Mouse (Mus musculus): ENCODE data around the gene 0610030E20Rik.

0610030E20Rik gene

DNA sequence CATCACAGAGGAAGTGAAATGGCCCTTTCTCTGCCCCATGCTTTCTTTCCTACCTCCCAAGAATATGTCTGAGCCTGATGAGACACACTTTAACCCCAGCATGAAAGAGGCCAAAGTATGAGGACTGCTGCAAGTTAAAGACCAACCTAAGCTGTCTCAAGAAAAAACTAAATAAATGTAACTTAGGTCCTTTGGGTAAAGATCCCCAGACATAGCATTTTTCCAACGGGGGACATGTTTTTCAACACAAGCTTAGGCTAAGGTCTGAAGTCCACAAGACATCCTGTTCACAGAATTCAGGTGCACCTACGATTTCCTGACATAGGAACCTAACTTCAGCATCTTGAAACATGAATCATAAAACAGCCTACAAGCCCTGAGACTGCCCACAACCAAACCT lies 3.1 kb downstream of the 0610030E20Rik start:
- DNase-seq = no peak

DNA sequence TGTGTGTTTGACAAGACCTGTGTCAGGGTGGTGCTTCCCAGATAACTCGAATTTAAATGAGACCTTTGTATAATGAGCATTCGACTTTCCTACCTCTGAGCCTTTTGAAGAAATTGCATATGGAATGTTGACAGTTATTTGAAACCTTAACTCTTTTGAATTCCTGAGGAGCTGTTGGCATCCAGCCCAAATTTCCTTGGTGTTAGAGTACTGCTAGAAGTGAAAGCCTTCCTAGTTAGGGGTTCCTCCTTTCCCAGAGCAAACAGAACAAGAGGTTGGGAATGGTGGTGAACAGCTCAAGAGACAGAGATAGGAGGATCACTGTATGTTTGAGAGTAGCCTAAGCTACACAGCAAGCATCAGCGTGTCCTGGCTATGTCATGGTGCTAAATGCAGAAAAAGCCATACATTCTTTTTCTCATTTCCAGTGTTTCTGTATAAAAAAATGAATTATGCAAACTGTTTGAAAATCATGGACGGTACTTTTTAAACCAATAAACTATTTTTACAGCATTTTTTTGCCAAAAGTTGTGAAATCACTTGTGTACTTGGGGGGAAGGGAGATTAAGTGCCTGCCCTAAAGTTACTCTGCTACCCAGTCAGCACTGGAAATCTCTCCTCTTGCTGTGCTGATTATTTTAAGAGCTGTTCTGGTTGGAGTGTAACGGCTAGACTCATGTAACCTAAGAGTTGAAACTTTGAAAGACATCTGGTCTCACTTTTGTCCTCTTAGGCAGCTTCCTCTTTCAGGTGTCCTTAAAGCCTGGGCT lies 5.7 kb downstream of the 0610030E20Rik start:
- DNase-seq = no peak

DNA sequence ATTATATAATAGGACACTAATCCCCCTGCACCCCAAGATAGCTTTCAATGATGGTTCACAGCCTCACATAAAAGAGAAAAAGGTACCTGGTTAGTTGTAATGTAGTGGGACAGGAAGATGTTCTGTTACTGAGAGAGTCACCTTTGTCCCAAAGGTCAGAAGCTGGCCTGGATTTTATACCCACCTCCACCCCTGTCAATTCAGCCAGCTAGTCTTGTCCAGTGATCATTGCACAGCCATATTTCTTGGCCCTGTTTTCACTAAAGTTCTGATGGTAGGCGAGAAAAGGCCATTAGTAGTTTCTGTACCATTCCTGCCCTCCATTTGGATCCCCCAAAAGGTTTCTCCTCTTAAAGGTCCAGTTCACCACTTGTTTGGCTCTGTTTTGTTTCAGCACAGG lies 6.9 kb downstream of the 0610030E20Rik start:
- no peak for DNase-seq

DNA sequence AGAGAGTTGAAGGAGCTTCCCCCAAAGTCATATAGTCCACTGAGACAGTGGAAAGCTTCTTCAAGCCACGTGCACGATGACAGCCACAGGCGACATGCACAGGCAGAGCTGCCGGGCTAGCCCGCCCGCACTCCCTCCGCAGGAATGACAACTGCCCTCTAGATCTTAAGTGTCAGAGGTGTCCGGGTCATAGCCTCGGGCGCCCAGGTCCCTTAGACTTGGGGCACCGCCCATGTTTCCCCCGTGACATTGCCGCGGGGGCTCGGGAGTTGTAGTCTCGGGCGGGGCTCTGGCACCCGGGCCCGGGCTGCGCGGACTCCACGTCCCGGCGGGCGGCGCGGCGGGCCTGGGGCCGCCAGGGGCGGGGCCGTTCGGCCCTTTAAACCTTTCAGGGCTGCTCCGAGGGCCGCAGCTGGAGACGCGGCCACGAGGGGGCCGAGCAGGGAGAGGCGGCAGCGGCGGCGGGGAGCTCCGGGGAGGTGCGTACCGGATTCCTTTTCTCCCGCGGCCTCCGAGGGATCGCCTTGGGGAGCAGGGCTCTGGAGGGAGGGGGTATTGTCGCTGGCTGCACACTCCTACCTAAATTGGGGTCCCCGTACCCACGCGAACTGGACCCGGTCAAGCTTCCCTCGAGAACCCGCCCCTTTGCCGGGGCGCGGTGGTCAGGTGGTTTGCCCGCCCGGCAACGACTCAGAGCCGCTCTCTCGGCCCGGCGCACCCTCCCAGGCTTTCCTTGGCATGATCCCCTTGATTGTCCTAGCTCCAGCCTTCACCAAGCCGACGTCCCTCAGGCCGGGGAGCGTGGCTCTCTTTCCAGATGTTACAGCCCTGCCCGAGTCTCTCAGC lies 8.2 kb downstream of the 0610030E20Rik start, which contains the start of gene Tmem150a:
Gene Tmem150a, plus strand, starts transcription at position 382 of the 846 bp plus-strand sequence.
- DNase-seq = peak; percentile 71 to 72

GRCm38 (mm10) chr6:72356001-72356532 lies 8.9 kb downstream of the 0610030E20Rik start:
- no peak for DNase-seq

GRCm38 (mm10) chr6:72357164-72358079 lies 10.3 kb downstream of the 0610030E20Rik start:
- no peak for DNase-seq

- DNase-seq = no peak
Observed at GRCm38 (mm10) chr6:72358086-72358764, 11.1 kb downstream of the 0610030E20Rik start.

- no peak for DNase-seq
Observed at GRCm38 (mm10) chr6:72359343-72359742, 12.2 kb downstream of the 0610030E20Rik start.

DNA sequence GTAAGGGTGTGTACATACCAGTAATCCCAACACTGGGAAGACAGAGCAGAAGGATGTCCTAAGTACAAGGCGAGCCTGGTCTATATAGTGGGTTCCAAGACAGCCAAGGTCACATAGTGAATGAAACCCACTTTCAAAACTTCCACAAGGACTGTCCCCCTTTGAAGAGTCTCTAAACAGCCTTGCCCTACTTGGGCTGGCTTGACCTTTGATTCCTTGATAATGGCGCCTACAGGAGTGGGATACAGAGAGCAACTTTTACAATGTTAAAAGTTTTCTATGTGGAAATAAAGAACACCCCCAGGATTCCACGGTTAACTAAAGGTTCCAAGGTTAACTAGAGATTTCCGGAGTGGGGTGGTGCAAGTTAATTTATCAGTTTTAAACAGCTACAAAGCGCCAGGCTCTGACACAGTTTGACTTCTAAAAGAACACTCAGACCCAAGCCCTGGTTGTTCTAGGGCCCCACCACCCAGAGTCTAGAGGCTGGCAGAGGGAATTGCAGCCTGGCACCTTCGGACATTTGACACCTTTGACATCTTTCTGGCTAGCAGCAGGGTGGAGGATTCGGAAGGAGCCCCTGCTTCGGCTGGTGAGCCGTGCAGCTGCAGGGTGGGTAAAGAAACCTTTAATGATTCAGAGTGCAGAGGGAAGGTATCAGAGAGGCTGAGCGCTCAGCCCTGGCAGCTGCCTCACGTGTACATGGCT lies 12.9 kb downstream of the 0610030E20Rik start:
- no peak for DNase-seq

DNA sequence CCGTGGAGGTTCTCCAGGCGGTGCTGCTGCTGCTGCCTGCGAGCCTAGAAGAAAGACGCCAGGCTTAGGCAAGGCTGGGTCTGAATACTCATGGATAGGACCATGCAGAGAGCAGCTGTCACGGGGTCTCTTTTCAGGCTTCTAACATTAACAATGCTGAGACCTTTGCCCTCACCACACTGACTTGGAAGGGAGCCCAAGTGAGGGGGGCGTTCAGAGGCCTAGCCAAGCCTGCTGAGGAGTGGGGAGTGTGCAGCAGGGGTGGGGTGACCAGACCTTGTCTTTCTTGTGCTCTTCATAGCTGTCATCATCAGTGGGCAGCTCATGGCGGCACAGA lies 13.4 kb downstream of the 0610030E20Rik start:
- DNase-seq = no peak

DNA sequence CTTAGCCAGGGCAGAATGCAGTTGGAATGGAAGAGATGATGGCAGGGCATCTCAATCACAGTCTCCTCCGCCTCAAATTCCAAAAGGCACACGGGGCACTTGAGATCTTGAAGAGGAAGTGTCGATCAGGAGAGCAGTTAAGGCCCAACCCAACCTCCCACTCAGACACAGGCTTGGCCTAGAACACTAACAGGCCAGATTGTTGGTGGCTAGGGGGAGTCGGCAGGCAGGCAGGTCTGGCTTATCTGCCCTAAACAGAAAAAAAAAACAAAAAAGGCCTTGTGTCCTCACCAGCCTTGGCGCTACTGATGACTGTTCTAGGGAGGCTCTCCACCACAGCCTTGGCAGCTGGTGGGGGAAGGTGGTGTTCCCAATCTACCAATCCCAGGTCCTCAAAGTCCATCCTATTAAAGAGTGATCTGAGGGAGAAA lies 14.0 kb downstream of the 0610030E20Rik start:
- no peak for DNase-seq

DNA sequence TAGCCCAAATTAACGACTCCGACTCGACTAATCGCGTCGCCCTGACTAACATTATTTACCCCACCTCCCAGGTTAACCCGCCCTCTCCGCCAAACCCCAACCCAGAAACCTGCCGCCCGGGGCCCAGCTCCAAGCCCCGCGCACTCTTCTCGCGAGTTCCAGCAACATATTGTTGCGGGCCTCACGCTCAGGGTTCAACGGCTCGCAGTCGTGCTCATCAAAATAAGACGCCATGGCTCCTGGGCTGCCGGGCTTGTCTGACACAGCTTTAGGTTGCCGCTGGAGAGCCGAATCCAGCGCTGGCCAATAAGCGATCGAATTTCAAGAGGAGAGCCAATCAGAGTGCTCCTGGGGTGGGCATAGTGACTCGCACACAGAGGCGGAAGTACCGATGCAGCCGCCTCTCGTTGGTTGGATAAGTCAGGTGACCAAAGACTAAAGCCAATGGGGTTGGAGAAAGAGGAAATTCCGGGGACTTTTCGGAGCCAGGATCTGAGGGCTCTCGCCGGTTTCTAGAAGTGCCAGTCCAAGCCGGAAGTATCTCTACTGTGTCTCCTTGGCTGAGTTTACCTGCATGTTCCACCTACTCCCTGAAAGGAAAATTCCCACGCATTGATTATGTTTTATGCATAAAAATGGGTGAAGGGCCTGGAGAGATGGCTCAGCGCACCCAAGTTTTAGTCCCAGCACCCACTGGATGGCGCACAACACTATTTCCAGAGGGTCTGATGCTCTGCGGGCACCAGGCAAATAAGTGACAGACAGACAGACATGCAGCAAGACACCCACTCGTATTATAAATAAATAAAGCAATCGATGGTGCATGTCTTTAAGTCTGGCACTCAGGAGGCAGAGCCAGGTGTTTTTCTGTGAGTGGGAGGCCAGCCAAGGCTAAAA lies 15.3 kb downstream of the 0610030E20Rik start:
- peak; percentile 93 to 98 for DNase-seq

DNA sequence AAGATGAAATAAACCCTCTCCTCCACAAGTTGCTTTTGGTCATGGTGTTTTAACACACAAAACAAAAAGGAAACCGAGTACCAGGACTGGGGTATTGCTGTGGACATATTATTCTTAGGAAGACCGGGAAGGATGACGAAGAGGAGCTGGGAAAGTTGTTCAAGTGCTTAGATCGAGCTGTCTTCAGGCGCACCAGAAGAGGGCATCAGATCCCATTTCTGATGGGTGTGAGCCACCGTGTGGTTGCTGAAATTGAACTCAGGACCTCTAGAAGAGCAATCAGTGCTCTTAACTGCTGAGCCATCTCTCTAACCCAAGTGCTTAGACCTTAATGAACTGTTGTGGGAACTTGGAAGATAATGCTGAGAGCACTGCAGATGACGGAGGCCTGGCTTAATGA lies 16.9 kb downstream of the 0610030E20Rik start:
- no peak for DNase-seq

DNA sequence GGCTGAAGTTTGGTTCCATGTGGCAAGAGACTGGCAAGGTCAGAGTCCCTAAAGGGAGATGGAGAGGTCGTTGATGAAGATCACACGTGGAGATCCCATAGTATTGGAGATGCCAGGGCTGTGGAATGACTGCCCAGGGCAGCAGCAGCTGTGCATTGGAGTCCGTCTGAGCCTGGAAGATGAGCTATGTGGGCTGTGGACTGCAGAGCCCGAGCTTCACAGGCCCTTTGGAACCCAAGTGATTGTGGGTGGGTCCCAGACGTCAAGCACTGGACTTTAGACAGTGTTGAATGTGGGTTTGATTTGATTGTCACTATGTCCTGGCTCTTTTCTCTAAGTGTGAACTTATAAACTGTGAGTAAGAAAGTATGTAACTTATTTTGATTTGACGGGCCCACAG lies 17.9 kb downstream of the 0610030E20Rik start:
- no peak for DNase-seq

DNA sequence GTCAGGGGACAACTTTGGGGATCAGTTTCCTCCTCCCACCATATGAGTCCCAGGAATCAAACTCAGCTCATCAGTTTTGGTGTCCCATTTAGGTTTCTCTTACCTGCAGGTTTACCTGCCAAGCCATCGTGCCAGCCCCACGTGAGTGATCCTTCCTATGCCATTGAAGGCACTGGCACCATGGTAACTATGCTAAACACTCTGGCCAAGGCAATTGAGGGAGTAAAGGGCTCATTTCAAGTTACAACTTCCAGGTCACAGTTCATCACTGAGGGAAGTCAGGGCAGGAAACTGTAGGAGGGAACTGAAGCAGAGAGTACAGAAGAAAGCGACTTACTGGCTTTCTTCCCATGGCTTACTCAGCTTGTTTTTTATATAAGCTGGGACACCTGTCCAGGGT lies 19.2 kb downstream of the 0610030E20Rik start:
- no peak for DNase-seq

GRCm38 (mm10) chr6:72366844-72367443 lies 19.8 kb downstream of the 0610030E20Rik start, which contains the start of gene Rnf181:
Gene Rnf181 (minus strand): TSS chr6:72366956.
- DNase-seq = no peak

GRCm38 (mm10) chr6:72367460-72367974 lies 20.4 kb downstream of the 0610030E20Rik start:
- DNase-seq = no peak

GRCm38 (mm10) chr6:72369557-72369956 lies 22.4 kb downstream of the 0610030E20Rik start:
- no peak for DNase-seq

DNA sequence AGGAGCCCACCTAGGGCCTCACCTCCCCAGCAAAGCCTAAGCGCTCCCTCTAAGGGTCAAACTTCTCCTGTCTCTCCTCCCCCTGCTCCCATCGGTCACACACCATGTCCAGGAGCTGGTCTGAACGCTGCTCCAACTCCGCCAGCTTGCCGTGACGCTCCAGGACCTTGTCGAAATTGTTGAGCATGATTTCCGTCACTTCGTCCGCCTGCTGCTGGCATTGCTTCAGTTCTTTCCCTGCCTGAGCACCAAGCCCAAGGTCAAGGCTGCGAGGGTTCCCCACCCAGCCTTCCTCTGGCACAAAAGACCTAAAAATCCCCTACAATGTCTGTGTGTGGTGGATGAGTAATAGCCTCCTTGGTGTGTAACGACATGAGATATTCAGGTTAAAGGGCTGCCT lies 23.0 kb downstream of the 0610030E20Rik start:
- no peak for DNase-seq

GRCm38 (mm10) chr6:72371147-72371546 lies 24.0 kb downstream of the 0610030E20Rik start:
- no peak for DNase-seq
